Mouse (Mus musculus) C2C12 (cell line): Measurements from ENCODE around the gene Gm6899. TPM values are rescaled to one million over a fixed set of nuclear protein-coding genes. Genes with fewer than 3 reads are reported as not detected.

Experiments
- H3K27me3 ChIP-seq: one replicate; pipeline ENCODE4 v1.6.1; 2011; ENCODE audit not compliant: control insufficient read depth, insufficient read depth, insufficient read length
- H3K36me3 ChIP-seq: one replicate; pipeline ENCODE4 v1.6.1; 2011; ENCODE audit not compliant: control insufficient read depth, insufficient read depth
- H3K4me3 ChIP-seq: one replicate; pipeline ENCODE4 v1.5.1; 2011; ENCODE audit warnings: mild to moderate bottlenecking, control low read depth; ENCODE audit not compliant: poor library complexity, insufficient read depth, severe bottlenecking
- H3K79me2 ChIP-seq: one replicate; pipeline ENCODE4 v1.6.1; 2011; ENCODE audit not compliant: control insufficient read depth, insufficient read depth
- H3K79me3 ChIP-seq: one replicate; pipeline ENCODE4 v1.6.1; 2011; ENCODE audit warnings: low read depth, control low read depth
- H3ac ChIP-seq: one replicate; pipeline ENCODE3; 2011; ENCODE audit warnings: low read depth; ENCODE audit not compliant: control insufficient read depth, insufficient read length
- CEBPB ChIP-seq: IDR thresholded peaks from one replicate; pipeline ENCODE4 v1.6.1; 2011; ENCODE audit warnings: low read depth, mild to moderate bottlenecking, control low read depth, moderate library complexity
- CTCF ChIP-seq: IDR thresholded peaks from one replicate; pipeline ENCODE4 v1.5.1; 2011; ENCODE audit not compliant: control insufficient read depth, insufficient read depth, insufficient read length
- FOSL1 ChIP-seq: IDR thresholded peaks from one replicate; pipeline ENCODE4 v1.8.0; 2011; ENCODE audit warnings: mild to moderate bottlenecking, low read length; ENCODE audit not compliant: poor library complexity, insufficient read depth, severe bottlenecking
- MAX ChIP-seq: IDR thresholded peaks from one replicate; pipeline ENCODE4 v1.6.1; 2011; ENCODE audit warnings: mild to moderate bottlenecking, control low read depth
- MYOD1 ChIP-seq: IDR thresholded peaks from one replicate; pipeline ENCODE4 v1.6.1; 2011; ENCODE audit warnings: low read depth; ENCODE audit not compliant: control insufficient read depth, insufficient read length
- MYOG ChIP-seq: IDR thresholded peaks from one replicate; pipeline ENCODE4 v1.6.1; 2011; ENCODE audit not compliant: control insufficient read depth, insufficient read length; ENCODE audit errors: extremely low read depth
- USF1 ChIP-seq: IDR thresholded peaks from one replicate; pipeline ENCODE4 v1.6.1; 2011; ENCODE audit warnings: low read depth, mild to moderate bottlenecking, control low read depth, moderate library complexity
- polyA plus RNA-seq: library from polyadenylated mRNA; unstranded; fragments of >200 nt; fragmentation: generic; extraction: Trizol; gene quantifications from one replicate; pipeline ENCODE4 v1.2.1, GENCODE M21; 2012; ENCODE audit warnings: missing spikeins

Gm6899 gene
- polyA plus RNA-seq, 1 experiment: not detected

- Histone ChIP-seq H3K4me3 (no peak overlapping the region), H3K36me3 (no peaks in the 10 kb centered on the region), H3K79me3 (no peaks in the 10 kb centered on the region), H3K79me2 (no peaks in the 10 kb centered on the region), H3ac (no peak overlapping the region), H3K27me3 (no peaks in the 10 kb centered on the region)
- no peak for TF ChIP-seq USF1
- TF ChIP-seq MAX: no peak
- TF ChIP-seq CEBPB: no peak
- no peak for TF ChIP-seq MYOD1
- TF ChIP-seq CTCF: no peak
- no peak for TF ChIP-seq MYOG
- TF ChIP-seq FOSL1: no peak
These were observed 7.7 kb downstream of the Gm6899 start for GRCm38 (mm10) chr11:26600692-26601091.

- H3K36me3 ChIP-seq: no peaks in the 10 kb centered on the region
- no peak overlapping the region for H3K4me3 ChIP-seq
- no peaks in the 10 kb centered on the region for H3K79me3 ChIP-seq
- H3K27me3 ChIP-seq: no peaks in the 10 kb centered on the region
- no peaks in the 10 kb centered on the region for H3K79me2 ChIP-seq
- no peak overlapping the region for H3ac ChIP-seq
- TF ChIP-seq MYOD1 (no peak), MAX (no peak), CTCF (no peak), MYOG (no peak), CEBPB (no peak), FOSL1 (no peak), USF1 (no peak)
These were observed 8.6 kb downstream of the Gm6899 start for GRCm38 (mm10) chr11:26601571-26602175.

GRCm38 (mm10) chr11:26604061-26604655, 11.1 kb downstream of the Gm6899 start:
- H3K79me2 ChIP-seq: no peaks in the 10 kb centered on the region
- no peak overlapping the region for H3ac ChIP-seq
- no peaks in the 10 kb centered on the region for H3K79me3 ChIP-seq
- TF ChIP-seq MAX (no peak), FOSL1 (no peak), USF1 (no peak), MYOD1 (no peak), CEBPB (no peak), MYOG (no peak), CTCF (no peak)
- H3K4me3 ChIP-seq: no peak overlapping the region
- H3K36me3 ChIP-seq: no peaks in the 10 kb centered on the region
- H3K27me3 ChIP-seq: no peaks in the 10 kb centered on the region

- TF ChIP-seq MYOD1 (no peak), MYOG (no peak), MAX (no peak)
- Histone ChIP-seq H3ac (no peak overlapping the region), H3K27me3 (no peaks in the 10 kb centered on the region), H3K79me2 (no peaks in the 10 kb centered on the region), H3K36me3 (no peaks in the 10 kb centered on the region), H3K79me3 (no peaks in the 10 kb centered on the region), H3K4me3 (no peak overlapping the region)
These were observed 15.8 kb downstream of the Gm6899 start for GRCm38 (mm10) chr11:26608795-26609194.

GRCm38 (mm10) chr11:26618475-26619223, 25.6 kb downstream of the Gm6899 start:
- H3K79me2 ChIP-seq: no peaks in the 10 kb centered on the region
- no peaks in the 10 kb centered on the region for H3K27me3 ChIP-seq
- no peak overlapping the region for H3ac ChIP-seq
- H3K36me3 ChIP-seq: no peaks in the 10 kb centered on the region
- TF ChIP-seq MYOD1 (no peak), CTCF (no peak), USF1 (no peak), MYOG (no peak), MAX (no peak), FOSL1 (no peak), CEBPB (no peak)
- no peaks in the 10 kb centered on the region for H3K79me3 ChIP-seq
- no peak overlapping the region for H3K4me3 ChIP-seq
